Mouse (Mus musculus) common myeloid progenitor, adult 5-6 weeks (primary cell): ENCODE data around the gene Lama5. TPM values are rescaled to one million over a fixed set of nuclear protein-coding genes. Genes with fewer than 3 reads are reported as not detected.

Experiments used
- ATAC-seq: replicated peaks from 2 replicates; pipeline ENCODE4 v1.8.0; 2016; ENCODE audit warnings: low read depth, mild to moderate bottlenecking, moderate TSS enrichment, inconsistent platforms; ENCODE audit not compliant: poor library complexity, severe bottlenecking
- total RNA-seq: library from RNA; stranded (forward); fragments of 200-1000, 187-1606 nt; gene quantifications from 2 replicates; pipeline ENCODE4 v1.2.3, GENCODE M21; 2017

Gene Lama5
- total RNA-seq, 1 experiment from 2014 or later: 0.05 TPM

DNA sequence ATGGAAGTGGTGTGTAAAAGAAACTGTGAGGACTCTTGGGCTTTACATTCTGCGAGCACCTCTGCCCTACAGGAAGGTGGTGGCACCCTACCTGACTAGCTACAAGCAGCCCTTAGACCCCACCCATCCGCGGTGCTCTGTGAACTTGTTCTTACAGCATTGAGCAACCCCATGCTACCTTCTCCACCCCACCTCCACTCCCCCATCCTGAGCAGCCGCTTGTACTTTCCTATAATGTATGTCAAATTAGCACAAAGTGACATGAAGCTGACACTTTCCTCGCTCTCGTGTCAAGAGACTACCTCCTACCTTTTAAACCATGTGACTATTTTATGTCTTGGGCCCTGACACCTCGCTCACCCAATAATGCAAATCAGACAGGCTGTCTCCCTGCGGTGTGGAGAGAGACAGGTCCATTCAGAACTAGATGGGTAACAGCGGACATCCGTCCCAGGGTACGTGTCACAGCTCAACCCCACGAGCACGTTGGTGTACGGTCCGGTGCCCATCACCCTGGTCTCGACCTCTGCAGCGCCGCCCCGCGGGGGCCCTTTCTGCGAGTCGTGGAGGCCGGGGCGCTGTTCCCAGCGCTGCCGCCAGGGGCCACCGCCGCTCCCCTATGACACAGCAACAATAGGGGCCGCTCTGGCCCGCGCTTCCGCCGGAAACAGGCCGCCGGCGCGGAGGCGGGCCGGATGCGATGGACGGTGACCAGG lies 54.7 kb downstream of the Lama5 start, which contains the start of gene Adrm1:
Gene Adrm1, plus strand, starts transcription at position 680 of the 716 bp plus-strand sequence.
- ATAC-seq: peak; percentile 86

DNA sequence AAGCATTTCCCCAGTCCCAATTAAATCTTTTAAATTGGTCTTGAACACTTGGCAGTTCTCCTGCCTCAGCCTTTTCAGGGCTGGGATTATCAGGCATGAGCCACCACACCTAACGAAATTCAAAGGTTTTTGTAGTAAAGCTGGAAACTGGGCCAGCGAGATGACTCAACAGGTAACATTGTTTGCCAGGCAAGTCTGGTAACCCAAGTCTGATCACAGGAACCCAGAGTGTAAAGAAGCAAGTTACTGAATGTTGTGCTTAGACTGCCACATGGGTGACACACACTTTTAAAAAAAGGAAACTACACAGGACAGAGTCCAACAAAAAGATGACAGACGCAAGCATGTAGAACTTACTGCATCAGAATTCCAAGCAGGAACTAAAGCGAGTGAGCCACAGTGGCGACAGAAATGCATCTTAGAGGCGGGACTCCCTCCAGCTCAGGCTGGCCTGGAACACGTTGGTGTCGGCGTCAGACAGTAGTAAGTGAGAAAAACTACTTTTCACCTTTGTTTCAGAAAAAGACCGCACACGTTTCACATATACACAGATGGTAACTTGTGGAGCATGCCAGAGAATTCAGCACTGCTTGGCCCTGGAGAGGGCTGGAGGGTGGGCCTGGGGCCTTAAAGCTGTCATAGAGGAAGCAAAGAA lies 55.4 kb downstream of the Lama5 start:
- ATAC-seq: no peak

- no peak for ATAC-seq
These were observed 58.8 kb downstream of the Lama5 start for GRCm38 (mm10) chr2:180166869-180167268.

DNA sequence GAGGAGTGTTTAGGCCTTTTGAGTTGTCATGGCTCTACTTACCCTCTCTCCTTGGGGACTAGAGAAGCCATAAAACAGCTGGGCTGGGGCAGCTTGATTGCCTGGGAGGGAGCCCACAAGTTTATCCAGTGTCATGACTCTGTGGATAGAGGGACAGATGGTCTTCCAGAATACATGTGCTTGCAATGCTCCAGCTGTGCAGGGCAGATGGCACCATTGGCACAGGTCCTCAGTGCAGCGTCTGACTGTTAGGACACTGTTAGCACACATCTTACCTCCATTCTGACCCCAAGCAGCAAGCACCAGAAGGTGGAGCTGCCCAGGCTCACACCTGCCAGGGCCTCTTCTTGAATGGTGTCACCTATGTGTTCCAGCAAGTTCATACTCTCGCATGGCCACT lies 59.8 kb downstream of the Lama5 start:
- ATAC-seq: no peak

DNA sequence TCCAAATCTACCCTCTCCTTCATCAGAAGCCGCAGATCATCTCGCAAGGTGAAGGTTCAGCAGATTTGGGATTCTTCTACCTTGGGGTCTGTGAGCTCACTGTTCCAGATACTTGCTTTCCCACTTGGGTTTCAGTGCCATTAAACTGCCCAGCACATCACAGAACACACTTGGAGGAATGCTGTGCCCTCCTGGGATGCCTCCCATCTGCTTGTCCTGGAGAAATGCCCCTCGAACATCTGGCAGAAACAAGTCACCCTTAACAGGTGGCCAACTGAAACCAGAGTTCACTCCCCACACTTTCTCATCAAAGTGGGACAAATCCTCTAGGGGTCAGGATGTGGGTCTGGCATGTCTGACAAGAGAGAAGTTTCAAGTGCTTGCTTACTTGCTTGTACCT lies 67.0 kb downstream of the Lama5 start:
- ATAC-seq: no peak

GRCm38 (mm10) chr2:180154796-180155195 lies 70.9 kb downstream of the Lama5 start:
- no peak for ATAC-seq

DNA sequence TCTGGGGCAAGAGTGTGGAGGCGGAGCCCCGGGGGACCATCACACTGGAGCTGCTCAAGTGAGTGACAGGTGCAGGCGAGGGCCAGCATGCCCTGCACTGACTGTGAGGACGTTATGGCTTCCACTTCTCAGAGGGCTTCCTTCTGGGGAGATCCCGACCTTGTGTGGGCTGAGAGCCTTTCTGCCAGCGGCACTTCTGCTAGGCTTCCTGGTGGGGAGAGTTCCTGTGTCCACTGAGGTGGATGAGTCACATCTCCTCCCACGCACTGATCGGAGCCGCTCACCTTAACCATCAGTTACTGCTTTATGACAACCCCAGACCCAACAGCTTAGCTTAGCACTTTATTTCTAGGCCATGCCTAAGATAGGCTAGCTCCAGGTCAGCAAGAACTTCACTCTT lies 77.1 kb downstream of the Lama5 start:
- ATAC-seq: no peak

- no peak for ATAC-seq
These were observed 78.3 kb downstream of the Lama5 start for GRCm38 (mm10) chr2:180147379-180147778.

- no peak for ATAC-seq
These were observed 79.6 kb downstream of the Lama5 start for GRCm38 (mm10) chr2:180146091-180146490.

DNA sequence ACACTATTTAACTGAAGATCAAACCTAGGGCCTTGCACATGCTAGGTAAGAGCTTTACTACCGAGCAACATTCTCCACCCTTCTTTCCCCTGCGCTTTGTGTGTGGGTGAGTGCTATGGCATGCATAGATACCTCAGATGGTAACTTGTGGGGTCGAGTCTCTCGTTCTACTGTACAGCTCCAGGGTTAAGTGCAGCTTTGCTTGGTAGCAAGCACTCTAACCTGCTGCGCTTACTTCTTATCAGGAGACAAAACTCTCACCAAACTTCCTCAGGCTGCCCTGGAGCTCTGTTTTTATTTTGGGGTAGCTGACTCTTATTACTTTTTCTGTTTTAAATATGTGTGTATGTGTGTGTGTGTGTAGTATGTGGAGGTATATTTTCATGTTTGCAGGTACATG lies 90.2 kb downstream of the Lama5 start:
- ATAC-seq: no peak

DNA sequence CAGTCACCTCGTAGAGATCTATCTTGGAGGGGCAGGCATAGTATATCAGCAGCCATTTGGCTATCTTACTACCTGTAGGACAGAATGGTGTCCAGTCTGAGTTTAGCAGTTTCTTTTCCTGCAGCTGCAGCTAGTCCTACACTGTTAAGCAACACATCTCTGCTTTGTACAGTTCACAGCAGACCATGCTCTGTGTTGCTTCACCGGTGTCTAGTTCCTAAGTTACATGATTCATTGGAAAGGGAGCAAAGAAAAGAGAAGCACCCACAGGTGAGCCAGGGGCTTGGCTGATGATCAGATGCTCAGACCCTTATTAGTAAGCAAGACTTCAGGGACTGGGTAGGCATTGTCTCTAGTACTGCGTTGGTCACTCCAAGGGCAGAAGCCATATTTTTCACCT lies 91.7 kb downstream of the Lama5 start:
- ATAC-seq: no peak

DNA sequence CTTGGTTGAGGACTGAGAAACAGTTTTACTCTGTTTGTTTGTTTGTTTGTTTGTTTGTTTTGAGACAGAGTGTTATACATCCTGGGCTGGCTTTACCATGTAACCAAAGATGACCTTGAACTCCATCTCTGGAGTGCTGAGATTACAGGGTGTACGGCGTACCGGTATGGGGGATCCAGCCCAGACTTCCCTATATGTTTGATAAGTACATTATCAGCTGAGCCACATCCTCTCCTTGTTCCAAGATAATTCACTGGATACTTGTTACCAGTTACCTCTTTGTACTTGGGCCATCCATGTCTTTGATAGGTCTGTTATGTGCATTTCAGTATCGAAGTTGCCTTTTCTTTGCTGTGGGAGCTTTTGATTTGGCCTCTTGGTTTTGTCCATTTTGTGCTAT lies 92.4 kb downstream of the Lama5 start:
- no peak for ATAC-seq

DNA sequence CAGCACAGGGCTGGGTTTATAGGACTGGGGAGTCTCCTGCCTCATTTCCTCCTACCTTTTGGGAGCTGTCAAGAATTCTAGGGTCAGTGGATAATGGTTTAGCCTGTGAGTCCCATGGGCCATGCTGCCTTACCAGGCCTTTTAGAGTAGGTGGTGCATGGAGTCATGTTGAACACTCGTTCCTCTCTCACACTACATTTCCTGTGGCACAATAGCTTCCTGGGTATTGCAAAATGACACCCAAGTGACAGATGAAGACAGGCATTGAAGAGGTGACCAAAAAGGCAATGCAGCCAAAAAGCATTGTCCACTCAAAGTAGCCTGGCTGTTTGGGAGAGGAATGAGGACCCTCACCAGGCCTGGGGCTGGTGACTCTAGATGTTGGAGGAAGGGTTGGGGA lies 98.0 kb downstream of the Lama5 start:
- ATAC-seq: peak; percentile 51

Other genes with a start within 250 kb of the Lama5 start
- gene Taf4, start 249.2 kb downstream of the Lama5 start, total RNA-seq: 19.9 and 21.7 TPM in 2 replicates
- gene Lsm14b, start 200.9 kb downstream of the Lama5 start, total RNA-seq: 27.1 and 45.8 TPM in 2 replicates
- gene Psma7, start 183.4 kb downstream of the Lama5 start, total RNA-seq: 380 and 416 TPM in 2 replicates
- 1.2 and 3.2 TPM in 2 replicates for gene Ss18l1, start 183.3 kb downstream of the Lama5 start, total RNA-seq
- 9.7 and 12.5 TPM in 2 replicates for gene Mtg2, start 155.3 kb downstream of the Lama5 start, total RNA-seq
- not detected in 2 replicates for gene Hrh3, start 121.4 kb downstream of the Lama5 start, total RNA-seq
- 33.8 and 35.9 TPM in 2 replicates for gene Osbpl2, start 106.6 kb downstream of the Lama5 start, total RNA-seq
- gene Adrm1, start 54.4 kb downstream of the Lama5 start, total RNA-seq: 51.8 and 52.0 TPM in 2 replicates
- gene Rps21, start 31.5 kb upstream of the Lama5 start, total RNA-seq: 3,441 and 4,282 TPM in 2 replicates
- 9.2 and 11.8 TPM in 2 replicates for gene Cables2, start 47.6 kb upstream of the Lama5 start, total RNA-seq
- not detected in 2 replicates for gene Rbbp8nl, start 64.0 kb upstream of the Lama5 start, total RNA-seq
- gene Gata5, start 108.8 kb upstream of the Lama5 start, total RNA-seq: not detected in 2 replicates
- 5.9 and 12.5 TPM in 2 replicates for gene Slco4a1, start 230.4 kb upstream of the Lama5 start, total RNA-seq